Mouse (Mus musculus) hindbrain, embryonic 14.5 days (tissue): ENCODE results near the gene Gm20503. TPM values are rescaled to one million over a fixed set of nuclear protein-coding genes. Genes with fewer than 3 reads are reported as not detected.

Experiments
- ATAC-seq: fragments of 200-750 bp; cut with Nextera tagmentation; 2 replicates; pipeline ENCODE4 v1.8.0; 2017; ENCODE audit warnings: moderate number of reproducible peaks, mild to moderate bottlenecking, moderate TSS enrichment, moderate library complexity; ENCODE audit not compliant: low FRiP score
- DNase-seq: peaks from one replicate; pipeline ENCODE4 v3.0.0-alpha.2; 2015; ENCODE audit warnings: low spot score
- H3K27ac ChIP-seq: fragments of 300-500 bp; sonication (generic); 2 replicates; pipeline ENCODE4 v1.5.1; 2014; ENCODE audit warnings: mild to moderate bottlenecking, moderate library complexity
- H3K27me3 ChIP-seq: fragments of 300-500 bp; sonication (generic); 2 replicates; pipeline ENCODE4 v1.6.1; 2014; ENCODE audit warnings: mild to moderate bottlenecking, low read length, mixed read lengths; ENCODE audit not compliant: control insufficient read depth, insufficient read depth
- H3K36me3 ChIP-seq: fragments of 300-500 bp; sonication (generic); replicated peaks from 2 replicates; pipeline ENCODE4 v1.6.1; 2014; ENCODE audit not compliant: control insufficient read depth, insufficient read depth
- H3K4me1 ChIP-seq: fragments of 300-500 bp; sonication (generic); replicated peaks from 2 replicates; pipeline ENCODE4 v1.6.1; 2014; ENCODE audit warnings: antibody characterized with exemption, low read length, mixed read lengths; ENCODE audit not compliant: control insufficient read depth, insufficient read depth
- H3K4me2 ChIP-seq: fragments of 300-500 bp; sonication (generic); replicated peaks from 2 replicates; pipeline ENCODE4 v1.6.1; 2014; ENCODE audit warnings: mild to moderate bottlenecking, moderate library complexity
- H3K4me3 ChIP-seq: fragments of 300-500 bp; sonication (generic); replicated peaks from 2 replicates; pipeline ENCODE4 v1.5.1; 2014; ENCODE audit warnings: mild to moderate bottlenecking, low read length
- H3K9ac ChIP-seq: fragments of 300-500 bp; sonication (generic); 2 replicates; pipeline ENCODE4 v1.6.1; 2014
- H3K9me3 ChIP-seq: fragments of 300-500 bp; sonication (generic); 2 replicates; pipeline ENCODE4 v1.6.1; 2016; ENCODE audit warnings: low read length; ENCODE audit not compliant: control insufficient read depth
- WGBS: fragments of 180-500 bp; shearing (Covaris S2); extraction: QIAGEN DNeasy Blood & Tissue Kit; methylation state at CpG from one replicate; pipeline ENCODE4 v1.1.7; 2014; 5-methylcytosine and 5-hydroxymethylcytosine counted together
- polyA plus RNA-seq: library from polyadenylated mRNA; unstranded; fragments of >200 nt; fragmentation: Nextera tagmentation; extraction: Ambion mirVana; gene quantifications from 2 replicates; pipeline ENCODE4 v1.2.1, GENCODE M21; 2014

The Gm20503 gene
- polyA plus RNA-seq, 1 experiment from 2014 or later = 8.6 TPM

DNA sequence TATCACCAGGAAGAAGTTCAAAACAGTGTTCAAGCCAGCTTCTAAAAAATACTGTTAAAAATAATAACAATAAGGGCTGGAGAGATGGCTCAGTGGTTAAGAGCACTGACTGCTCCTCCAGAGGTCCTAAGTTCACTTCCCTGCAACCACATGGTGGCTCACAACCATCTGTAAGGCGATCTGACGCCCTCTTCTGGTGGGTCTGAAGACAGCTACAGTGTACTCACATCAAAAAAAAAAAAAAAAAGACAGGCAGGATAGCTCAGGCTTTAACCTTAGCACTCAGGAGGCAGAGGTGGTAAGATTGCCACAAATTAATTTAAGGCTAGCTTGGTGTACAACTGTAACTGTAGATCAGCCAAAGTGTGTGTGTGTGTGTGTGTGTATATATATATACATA, 2.4 kb upstream of the Gm20503 start:
- 2% methylated on average over 2 of the region's 2 CpGs for WGBS
- no peak for ATAC-seq
- H3K9ac ChIP-seq = no peak overlapping the region
- no peak for DNase-seq
- H3K4me1 ChIP-seq = peaks cover 21% of the 10 kb centered on the region
- no peaks in the 10 kb centered on the region for H3K27me3 ChIP-seq
- no peak overlapping the region for H3K27ac ChIP-seq
- no peak overlapping the region for H3K4me3 ChIP-seq
- no peaks in the 10 kb centered on the region for H3K36me3 ChIP-seq
- no peaks in the 10 kb centered on the region for H3K9me3 ChIP-seq
- H3K4me2 ChIP-seq = no peak overlapping the region

GRCm38 (mm10) chr4:59003806-59004200, 793 bp downstream of the Gm20503 start:
- Histone ChIP-seq H3K27me3 (no peaks in the 10 kb centered on the region), H3K9me3 (no peaks in the 10 kb centered on the region), H3K9ac (peak overlapping the region; percentile 93), H3K4me1 (peaks cover 25% of the 10 kb centered on the region), H3K4me2 (peak overlapping the region; percentile 60), H3K4me3 (peak overlapping the region; percentile 97), H3K36me3 (no peaks in the 10 kb centered on the region), H3K27ac (no peak overlapping the region)
- no peak for DNase-seq
- WGBS = 33% methylated on average over 7 of the region's 7 CpGs
- no peak for ATAC-seq

DNA sequence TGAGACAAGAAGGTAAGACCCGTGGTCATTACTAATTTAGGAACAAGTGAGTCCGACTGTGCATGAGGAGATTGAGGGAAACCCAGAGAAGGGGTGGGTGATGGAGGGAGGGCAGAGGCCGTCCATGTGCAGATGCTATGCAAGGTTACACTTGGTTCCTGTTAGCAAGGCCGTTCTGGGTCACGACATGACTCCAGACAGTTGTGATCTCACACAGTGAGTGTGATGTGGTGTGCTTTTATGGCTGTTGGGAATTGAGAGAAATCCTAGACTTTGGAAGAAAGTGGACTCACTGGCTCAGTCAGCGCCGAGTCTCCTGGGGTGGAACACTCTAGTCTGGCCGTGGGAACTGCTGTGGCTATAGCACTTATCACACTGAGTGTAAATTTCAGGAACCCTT, 3.2 kb downstream of the Gm20503 start:
- peaks cover 25% of the 10 kb centered on the region for H3K4me1 ChIP-seq
- no peaks in the 10 kb centered on the region for H3K9me3 ChIP-seq
- 71% methylated on average over 8 of the region's 8 CpGs for WGBS
- no peaks in the 10 kb centered on the region for H3K27me3 ChIP-seq
- H3K36me3 ChIP-seq = no peaks in the 10 kb centered on the region
- H3K27ac ChIP-seq = no peak overlapping the region
- no peak for DNase-seq
- H3K4me2 ChIP-seq = no peak overlapping the region
- no peak overlapping the region for H3K9ac ChIP-seq
- no peak overlapping the region for H3K4me3 ChIP-seq
- ATAC-seq = no peak

DNA sequence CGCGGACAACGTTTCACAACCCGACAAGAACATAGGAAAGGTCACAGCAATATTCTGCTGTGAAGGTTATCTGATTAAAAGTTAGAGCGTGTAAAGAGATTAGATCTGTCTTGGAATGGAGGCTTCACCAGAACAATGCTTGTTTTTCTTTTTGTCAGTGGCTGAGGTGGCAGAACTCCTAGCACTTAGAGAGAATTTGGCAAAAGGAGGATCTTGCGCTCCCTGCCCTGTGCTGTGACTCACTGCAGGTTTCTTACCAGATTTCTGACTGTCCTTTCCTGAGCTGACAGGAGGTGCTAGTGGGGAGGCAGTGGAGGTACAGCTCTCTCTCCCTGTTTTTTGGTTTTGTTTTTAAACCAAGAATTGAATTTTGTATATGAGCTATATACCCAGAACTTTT, 4.0 kb downstream of the Gm20503 start:
- ATAC-seq = no peak
- H3K9me3 ChIP-seq = no peaks in the 10 kb centered on the region
- H3K4me3 ChIP-seq = no peak overlapping the region
- WGBS = 76% methylated on average over 6 of the region's 6 CpGs
- H3K4me1 ChIP-seq = peaks cover 25% of the 10 kb centered on the region
- no peaks in the 10 kb centered on the region for H3K27me3 ChIP-seq
- H3K36me3 ChIP-seq = no peaks in the 10 kb centered on the region
- no peak overlapping the region for H3K9ac ChIP-seq
- no peak for DNase-seq
- H3K27ac ChIP-seq = no peak overlapping the region
- no peak overlapping the region for H3K4me2 ChIP-seq

DNA sequence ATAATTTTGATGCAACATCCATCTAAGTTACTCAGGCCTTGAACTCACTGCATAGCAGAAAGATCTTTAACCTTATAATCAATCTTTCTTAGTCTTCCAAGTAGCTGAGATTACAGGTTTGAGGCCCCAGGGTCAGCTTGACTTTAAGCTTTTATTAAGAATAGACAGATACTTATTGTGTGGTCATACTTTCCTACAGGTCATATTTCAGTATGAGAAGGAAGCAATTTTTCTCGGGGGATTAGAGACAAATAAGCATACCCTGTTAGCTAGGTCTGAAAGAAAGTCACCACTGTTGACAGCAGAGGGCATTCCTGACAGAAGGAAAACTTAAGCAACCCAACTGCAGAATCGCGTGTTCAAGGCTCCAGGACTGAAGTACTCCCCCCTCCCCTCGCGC, 5.0 kb downstream of the Gm20503 start:
- Histone ChIP-seq H3K27me3 (no peaks in the 10 kb centered on the region), H3K4me2 (no peak overlapping the region), H3K9me3 (no peaks in the 10 kb centered on the region), H3K36me3 (no peaks in the 10 kb centered on the region), H3K9ac (no peak overlapping the region), H3K4me1 (peaks cover 25% of the 10 kb centered on the region), H3K27ac (no peak overlapping the region), H3K4me3 (no peak overlapping the region)
- WGBS = 84% methylated on average over 5 of the region's 5 CpGs
- ATAC-seq (no peak), DNase-seq (no peak)

- WGBS = 95% methylated on average over 7 of the region's 7 CpGs
- Histone ChIP-seq H3K4me3 (no peak overlapping the region), H3K27ac (no peak overlapping the region), H3K4me1 (peaks cover 18% of the 10 kb centered on the region), H3K4me2 (no peak overlapping the region), H3K27me3 (no peaks in the 10 kb centered on the region), H3K36me3 (no peaks in the 10 kb centered on the region), H3K9ac (no peak overlapping the region), H3K9me3 (no peaks in the 10 kb centered on the region)
- DNase-seq (no peak), ATAC-seq (no peak)
These were observed 6.2 kb downstream of the Gm20503 start for GRCm38 (mm10) chr4:59009186-59009585.

GRCm38 (mm10) chr4:59009696-59010095, 6.7 kb downstream of the Gm20503 start:
- Histone ChIP-seq H3K9ac (no peak overlapping the region), H3K4me2 (no peak overlapping the region), H3K4me1 (peaks cover 13% of the 10 kb centered on the region), H3K27ac (no peak overlapping the region), H3K27me3 (no peaks in the 10 kb centered on the region), H3K36me3 (no peaks in the 10 kb centered on the region), H3K9me3 (no peaks in the 10 kb centered on the region), H3K4me3 (no peak overlapping the region)
- ATAC-seq (no peak), DNase-seq (no peak)
- WGBS = 65% methylated on average over 4 of the region's 4 CpGs

DNA sequence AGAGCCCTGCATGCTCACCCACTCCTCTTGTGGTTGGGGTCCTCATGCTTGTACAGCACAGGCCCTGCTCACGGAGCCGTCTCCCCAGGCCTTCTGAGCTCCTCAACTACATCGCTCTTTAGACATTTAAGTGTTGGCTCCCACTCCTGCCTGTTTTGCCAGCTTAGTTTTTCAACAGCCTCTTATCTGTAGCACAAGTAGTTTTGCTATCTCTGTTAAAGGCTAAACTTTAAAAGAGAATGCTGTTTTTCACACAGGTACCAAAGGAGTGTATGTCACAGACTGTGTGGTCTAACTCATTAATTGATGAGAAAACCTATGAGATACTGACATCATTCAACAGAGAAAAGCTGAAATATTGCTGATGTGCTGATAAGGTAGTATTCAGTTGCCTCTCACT, 8.4 kb downstream of the Gm20503 start:
- Histone ChIP-seq H3K9me3 (no peaks in the 10 kb centered on the region), H3K27me3 (no peaks in the 10 kb centered on the region), H3K4me1 (no peaks in the 10 kb centered on the region), H3K4me3 (no peak overlapping the region), H3K27ac (no peak overlapping the region), H3K4me2 (no peak overlapping the region), H3K36me3 (0 out of 2 replicates have a peak, but pooled peaks cover under 1% of the 10 kb centered on the region), H3K9ac (no peak overlapping the region)
- no peak for DNase-seq
- ATAC-seq = no peak
- 92% methylated on average over 3 of the region's 3 CpGs for WGBS

GRCm38 (mm10) chr4:59015181-59015580, 12.2 kb downstream of the Gm20503 start:
- Histone ChIP-seq H3K4me1 (no peaks in the 10 kb centered on the region), H3K27ac (no peak overlapping the region), H3K9ac (no peak overlapping the region), H3K36me3 (peaks cover 26% of the 10 kb centered on the region), H3K4me3 (no peak overlapping the region), H3K9me3 (no peaks in the 10 kb centered on the region), H3K4me2 (no peak overlapping the region), H3K27me3 (no peaks in the 10 kb centered on the region)
- WGBS = 88% methylated on average over 3 of the region's 3 CpGs
- DNase-seq (no peak), ATAC-seq (no peak)

GRCm38 (mm10) chr4:59016922-59017321, 13.9 kb downstream of the Gm20503 start:
- 90% methylated on average over 2 of the region's 2 CpGs for WGBS
- H3K36me3 ChIP-seq = peaks cover 36% of the 10 kb centered on the region
- DNase-seq (no peak), ATAC-seq (no peak)
- H3K9me3 ChIP-seq = no peaks in the 10 kb centered on the region
- no peaks in the 10 kb centered on the region for H3K4me1 ChIP-seq
- H3K27ac ChIP-seq = no peak overlapping the region
- no peak overlapping the region for H3K9ac ChIP-seq
- no peak overlapping the region for H3K4me2 ChIP-seq
- H3K27me3 ChIP-seq = no peaks in the 10 kb centered on the region
- H3K4me3 ChIP-seq = no peak overlapping the region
